Mouse (Mus musculus): Measurements from ENCODE around the gene Syngr1. TPM values are rescaled to one million over a fixed set of nuclear protein-coding genes. Genes with fewer than 3 reads are reported as not detected.

The Syngr1 gene
- polyA plus RNA-seq, 1 experiment from 2014 or later = 16.0 TPM

DNA sequence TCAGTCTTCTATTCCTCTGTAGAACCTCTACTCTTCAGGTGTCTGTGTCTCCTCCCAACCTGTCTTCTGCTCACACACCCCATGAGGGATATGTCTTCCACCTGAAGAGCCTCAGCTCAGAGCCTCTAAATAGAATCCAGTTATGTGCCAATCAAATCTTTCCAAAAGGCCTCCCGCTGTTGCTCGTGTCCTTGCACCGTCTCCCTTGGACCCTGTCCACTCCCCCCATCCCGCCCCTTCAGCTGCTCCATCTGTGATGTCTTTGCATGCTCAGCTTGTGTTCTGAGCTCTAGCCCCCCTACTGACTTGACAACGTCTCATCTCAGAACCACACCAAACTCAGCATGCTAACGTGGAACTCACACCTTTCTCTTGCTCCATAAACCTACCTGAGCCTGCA lies 40.3 kb downstream of the Syngr1 start:
- WGBS = 78% methylated on average over 6 of the region's 6 CpGs
- Histone ChIP-seq H3K4me2 (ENCODE audit: low read depth, low read length) (no peak overlapping the region), H3K36me3 (ENCODE audit: control insufficient read depth, insufficient read depth, low read length) (no peaks in the 10 kb centered on the region), H3K9me3 (ENCODE audit: control insufficient read depth, low read length) (no peaks in the 10 kb centered on the region), H3K9ac (ENCODE audit: low read depth, low read length) (no peak overlapping the region), H3K4me1 (ENCODE audit: control insufficient read depth, insufficient read depth, low read length) (peaks cover 15% of the 10 kb centered on the region), H3K27me3 (replicated peaks; ENCODE audit: control insufficient read depth, insufficient read depth, low read length) (no peaks in the 10 kb centered on the region), H3K4me3 (ENCODE audit: low read length) (no peak overlapping the region), H3K27ac (ENCODE audit: low read length) (no peak overlapping the region)
- no peak for ATAC-seq

DNA sequence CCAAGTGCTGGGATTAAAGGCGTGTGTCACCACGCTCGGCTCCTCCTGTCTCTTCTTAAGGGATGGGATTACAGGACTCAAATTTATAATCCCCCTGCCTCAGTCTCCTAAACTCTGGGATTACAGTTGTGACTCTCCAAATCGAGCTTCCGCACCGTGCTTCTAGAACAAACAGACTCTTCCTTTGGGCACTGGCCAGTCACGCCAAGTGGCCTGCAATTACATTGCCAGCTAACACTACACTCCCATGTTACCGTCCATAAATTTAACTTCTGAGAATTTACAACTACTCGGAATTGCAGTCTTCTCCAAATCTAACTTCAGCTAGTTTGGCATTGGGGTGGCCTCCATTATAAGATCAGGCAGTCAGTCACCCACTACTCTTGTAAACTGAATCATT lies 41.3 kb downstream of the Syngr1 start:
- Histone ChIP-seq H3K27me3 (replicated peaks; ENCODE audit: control insufficient read depth, insufficient read depth, low read length) (no peaks in the 10 kb centered on the region), H3K9ac (ENCODE audit: low read depth, low read length) (no peak overlapping the region; the same call in 1 of the 2 replicates), H3K4me1 (ENCODE audit: control insufficient read depth, insufficient read depth, low read length) (peaks cover 19% of the 10 kb centered on the region), H3K4me2 (ENCODE audit: low read depth, low read length) (peak overlapping the region; percentile 82), H3K4me3 (ENCODE audit: low read length) (peak overlapping the region; percentile 71), H3K27ac (ENCODE audit: low read length) (no peak overlapping the region), H3K9me3 (ENCODE audit: control insufficient read depth, low read length) (no peaks in the 10 kb centered on the region), H3K36me3 (ENCODE audit: control insufficient read depth, insufficient read depth, low read length) (peaks cover 3% of the 10 kb centered on the region; the same call in 1 of the 2 replicates)
- ATAC-seq = no peak
- WGBS = 75% methylated on average over 9 of the region's 9 CpGs

DNA sequence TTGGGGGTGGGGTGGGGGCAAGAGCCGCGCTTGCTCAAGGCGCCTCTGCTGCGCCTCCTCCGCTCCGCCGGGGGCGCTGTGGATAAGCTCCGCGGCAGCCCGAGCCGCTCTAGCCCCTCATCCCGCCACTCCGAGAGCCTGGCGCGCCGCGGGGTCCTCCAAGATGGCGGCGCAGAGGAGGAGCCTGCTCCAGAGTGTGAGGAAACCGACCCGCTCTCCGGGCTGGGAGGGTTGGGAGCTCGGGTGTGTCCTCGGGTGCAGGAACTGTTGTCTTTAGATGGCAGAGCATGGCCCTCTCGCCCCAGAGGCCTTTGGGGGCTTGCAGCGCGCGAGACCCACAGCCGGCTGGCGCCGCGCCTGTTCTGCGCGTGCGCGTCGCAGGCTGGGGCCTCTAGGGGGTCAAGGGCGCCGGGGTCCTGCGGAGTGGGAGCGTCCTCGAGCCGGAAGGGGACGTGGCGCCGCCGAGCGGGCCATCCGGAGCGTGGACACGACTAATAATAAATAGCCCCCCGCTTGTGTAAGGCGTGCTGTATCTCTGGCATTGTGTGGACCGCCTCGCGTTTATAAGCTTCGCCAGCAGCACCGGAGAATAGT lies 42.0 kb downstream of the Syngr1 start, which contains the start of gene Tab1:
Gene Tab1 (plus strand): TSS at position 135 of the 594 bp plus-strand sequence.
- Histone ChIP-seq H3K36me3 (ENCODE audit: control insufficient read depth, insufficient read depth, low read length) (peaks cover 3% of the 10 kb centered on the region; the same call in 1 of the 2 replicates), H3K9ac (ENCODE audit: low read depth, low read length) (peak within 1 kb of the TSS; percentile 91), H3K4me1 (ENCODE audit: control insufficient read depth, insufficient read depth, low read length) (peaks cover 25% of the 10 kb centered on the region), H3K4me2 (ENCODE audit: low read depth, low read length) (peak within 1 kb of the TSS; percentile 82), H3K27ac (ENCODE audit: low read length) (peak within 1 kb of the TSS; percentile 99), H3K4me3 (ENCODE audit: low read length) (peak within 1 kb of the TSS; percentile 71), H3K9me3 (ENCODE audit: control insufficient read depth, low read length) (no peaks in the 10 kb centered on the region), H3K27me3 (replicated peaks; ENCODE audit: control insufficient read depth, insufficient read depth, low read length) (no peaks in the 10 kb centered on the region)
- peak; percentile 93 for ATAC-seq
- under 1% methylated on average over 57 of the region's 59 CpGs for WGBS

DNA sequence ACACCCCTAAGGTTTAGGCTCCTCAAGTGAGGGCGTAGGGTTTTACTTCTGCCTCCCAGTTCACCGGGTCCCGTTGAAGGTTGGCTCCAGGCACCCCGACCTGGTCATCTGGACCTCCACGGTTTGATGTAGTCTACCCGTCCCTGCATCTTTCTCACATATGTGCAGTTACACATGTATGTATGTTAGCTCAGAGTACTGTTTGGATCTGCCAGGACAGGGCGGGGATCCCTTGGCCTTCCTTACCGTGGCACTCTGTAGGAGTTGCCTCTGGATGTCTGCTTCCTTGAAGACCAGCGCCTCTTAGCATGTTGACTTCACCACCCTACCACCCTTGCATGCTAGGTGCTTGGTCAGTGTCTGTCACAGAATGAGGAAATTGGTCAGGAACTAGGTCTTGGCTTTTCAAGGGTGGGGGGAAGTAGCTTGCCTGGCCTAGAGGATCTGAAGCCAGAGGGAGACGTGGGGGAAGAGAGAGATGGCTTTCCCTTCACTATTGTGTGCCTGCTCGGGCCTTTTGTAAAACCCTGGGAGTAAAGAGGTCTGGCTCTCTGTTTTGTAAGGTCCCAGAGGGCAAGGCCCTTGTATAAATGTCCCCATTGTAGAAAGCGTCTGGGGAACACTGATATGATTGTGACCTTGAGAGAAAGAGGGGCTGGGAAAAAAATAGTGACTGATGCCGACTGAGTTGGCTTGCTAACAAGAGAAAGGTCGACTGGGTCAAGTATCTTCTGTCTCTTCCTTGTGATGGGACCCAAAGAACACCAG lies 42.7 kb downstream of the Syngr1 start:
- peak; percentile 25 for ATAC-seq

DNA sequence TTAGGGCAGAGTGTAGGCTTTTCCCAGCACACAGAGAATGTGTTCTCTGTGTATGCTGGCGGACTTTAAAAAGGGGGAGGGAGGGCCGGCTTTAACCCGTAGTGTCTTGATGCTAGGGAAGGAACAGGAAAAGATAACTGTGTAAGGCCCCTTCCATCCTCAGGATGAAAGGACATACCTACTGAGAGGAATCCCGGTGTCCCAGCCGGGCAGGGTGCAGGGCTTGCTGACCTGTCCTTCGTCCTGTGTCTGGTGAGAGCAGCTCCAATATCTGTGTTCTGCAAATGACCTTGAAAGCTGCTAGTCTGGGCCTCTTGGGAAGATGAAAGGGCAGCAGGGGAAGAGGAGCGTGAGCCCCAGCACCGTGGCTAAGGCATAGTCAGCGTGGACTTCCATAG lies 43.3 kb downstream of the Syngr1 start:
- Histone ChIP-seq H3K9me3 (ENCODE audit: control insufficient read depth, low read length) (no peaks in the 10 kb centered on the region), H3K9ac (ENCODE audit: low read depth, low read length) (peak overlapping the region; percentile 91), H3K4me2 (ENCODE audit: low read depth, low read length) (peak overlapping the region; percentile 82), H3K36me3 (ENCODE audit: control insufficient read depth, insufficient read depth, low read length) (peaks cover 3% of the 10 kb centered on the region; the same call in 1 of the 2 replicates), H3K4me3 (ENCODE audit: low read length) (peak overlapping the region; percentile 71), H3K27ac (ENCODE audit: low read length) (peak overlapping the region; percentile 99), H3K4me1 (ENCODE audit: control insufficient read depth, insufficient read depth, low read length) (peaks cover 36% of the 10 kb centered on the region), H3K27me3 (replicated peaks; ENCODE audit: control insufficient read depth, insufficient read depth, low read length) (no peaks in the 10 kb centered on the region)
- no peak for ATAC-seq
- 42% methylated on average over 9 of the region's 9 CpGs for WGBS

More for the DNA sequence above, 42.7 kb downstream of the Syngr1 start:
- Histone ChIP-seq H3K9ac (ENCODE audit: low read depth, low read length) (peak overlapping the region; percentile 91), H3K27ac (ENCODE audit: low read length) (peak overlapping the region; percentile 99), H3K36me3 (ENCODE audit: control insufficient read depth, insufficient read depth, low read length) (peaks cover 3% of the 10 kb centered on the region; the same call in 1 of the 2 replicates), H3K4me2 (ENCODE audit: low read depth, low read length) (peak overlapping the region; percentile 82), H3K4me1 (ENCODE audit: control insufficient read depth, insufficient read depth, low read length) (peaks cover 31% of the 10 kb centered on the region), H3K27me3 (replicated peaks; ENCODE audit: control insufficient read depth, insufficient read depth, low read length) (no peaks in the 10 kb centered on the region), H3K9me3 (ENCODE audit: control insufficient read depth, low read length) (no peaks in the 10 kb centered on the region), H3K4me3 (ENCODE audit: low read length) (peak overlapping the region; percentile 71)
- WGBS = 8% methylated on average over 14 of the region's 14 CpGs

DNA sequence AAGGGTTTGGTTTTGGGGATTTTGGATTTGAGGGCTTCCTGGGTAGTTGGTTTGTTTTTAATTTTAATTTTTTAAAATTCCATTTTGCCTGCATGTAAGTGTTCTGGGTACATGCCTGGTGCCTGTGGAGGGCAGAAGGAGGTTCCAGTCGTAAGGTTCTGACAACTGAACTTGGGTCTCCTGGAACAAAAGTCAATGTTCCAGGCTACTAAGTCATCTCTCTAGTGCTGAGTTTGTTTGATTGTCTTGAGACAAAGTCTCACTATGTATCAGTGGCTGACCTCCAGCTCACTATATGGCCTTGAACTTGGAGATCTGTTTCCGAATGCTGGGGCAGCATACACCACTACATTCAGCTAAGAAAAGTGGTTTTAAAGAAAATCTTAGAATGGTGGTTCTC lies 44.4 kb downstream of the Syngr1 start:
- ATAC-seq = no peak
- no peak overlapping the region for H3K4me3 ChIP-seq (ENCODE audit: low read length)
- no peaks in the 10 kb centered on the region for H3K9me3 ChIP-seq (ENCODE audit: control insufficient read depth, low read length)
- no peaks in the 10 kb centered on the region for H3K27me3 ChIP-seq (replicated peaks; ENCODE audit: control insufficient read depth, insufficient read depth, low read length)
- 81% methylated on average over 2 of the region's 2 CpGs for WGBS
- 0 out of 2 replicates have a peak overlapping the region, but pooled peaks have one; percentile 30 for H3K27ac ChIP-seq (ENCODE audit: low read length)
- H3K4me1 ChIP-seq (ENCODE audit: control insufficient read depth, insufficient read depth, low read length) = peaks cover 36% of the 10 kb centered on the region
- no peak overlapping the region for H3K4me2 ChIP-seq (ENCODE audit: low read depth, low read length)
- no peak overlapping the region for H3K9ac ChIP-seq (ENCODE audit: low read depth, low read length)
- peaks cover 3% of the 10 kb centered on the region; the same call in 1 of the 2 replicates for H3K36me3 ChIP-seq (ENCODE audit: control insufficient read depth, insufficient read depth, low read length)

DNA sequence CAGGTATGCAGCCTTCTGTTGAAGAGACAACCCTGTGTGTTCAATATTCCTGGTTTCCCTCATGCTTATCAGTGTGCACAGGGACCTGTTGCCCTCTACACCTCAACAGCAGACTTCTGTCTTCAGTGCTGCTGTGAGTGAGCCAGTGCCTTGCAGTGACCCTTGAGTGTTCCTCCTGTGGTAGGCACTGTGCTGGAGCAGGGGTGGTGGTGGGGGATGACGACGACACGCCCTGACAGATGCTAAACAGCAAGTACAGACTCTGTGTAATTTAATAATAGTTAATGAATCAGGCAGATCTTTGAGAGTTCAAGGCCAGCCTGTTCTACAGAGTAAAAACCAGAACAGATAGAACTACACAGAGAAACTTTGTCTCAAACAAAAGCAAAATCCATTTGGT lies 45.5 kb downstream of the Syngr1 start:
- H3K4me2 ChIP-seq (ENCODE audit: low read depth, low read length) = no peak overlapping the region
- no peaks in the 10 kb centered on the region for H3K27me3 ChIP-seq (replicated peaks; ENCODE audit: control insufficient read depth, insufficient read depth, low read length)
- no peak overlapping the region for H3K4me3 ChIP-seq (ENCODE audit: low read length)
- H3K4me1 ChIP-seq (ENCODE audit: control insufficient read depth, insufficient read depth, low read length) = peaks cover 36% of the 10 kb centered on the region
- peak overlapping the region; percentile 50; the same call in 1 of the 2 replicates for H3K27ac ChIP-seq (ENCODE audit: low read length)
- ATAC-seq = no peak
- H3K36me3 ChIP-seq (ENCODE audit: control insufficient read depth, insufficient read depth, low read length) = peaks cover 3% of the 10 kb centered on the region; the same call in 1 of the 2 replicates
- H3K9me3 ChIP-seq (ENCODE audit: control insufficient read depth, low read length) = no peaks in the 10 kb centered on the region
- WGBS = 81% methylated on average over 3 of the region's 3 CpGs
- H3K9ac ChIP-seq (ENCODE audit: low read depth, low read length) = peak overlapping the region; percentile 12; the same call in 1 of the 2 replicates

DNA sequence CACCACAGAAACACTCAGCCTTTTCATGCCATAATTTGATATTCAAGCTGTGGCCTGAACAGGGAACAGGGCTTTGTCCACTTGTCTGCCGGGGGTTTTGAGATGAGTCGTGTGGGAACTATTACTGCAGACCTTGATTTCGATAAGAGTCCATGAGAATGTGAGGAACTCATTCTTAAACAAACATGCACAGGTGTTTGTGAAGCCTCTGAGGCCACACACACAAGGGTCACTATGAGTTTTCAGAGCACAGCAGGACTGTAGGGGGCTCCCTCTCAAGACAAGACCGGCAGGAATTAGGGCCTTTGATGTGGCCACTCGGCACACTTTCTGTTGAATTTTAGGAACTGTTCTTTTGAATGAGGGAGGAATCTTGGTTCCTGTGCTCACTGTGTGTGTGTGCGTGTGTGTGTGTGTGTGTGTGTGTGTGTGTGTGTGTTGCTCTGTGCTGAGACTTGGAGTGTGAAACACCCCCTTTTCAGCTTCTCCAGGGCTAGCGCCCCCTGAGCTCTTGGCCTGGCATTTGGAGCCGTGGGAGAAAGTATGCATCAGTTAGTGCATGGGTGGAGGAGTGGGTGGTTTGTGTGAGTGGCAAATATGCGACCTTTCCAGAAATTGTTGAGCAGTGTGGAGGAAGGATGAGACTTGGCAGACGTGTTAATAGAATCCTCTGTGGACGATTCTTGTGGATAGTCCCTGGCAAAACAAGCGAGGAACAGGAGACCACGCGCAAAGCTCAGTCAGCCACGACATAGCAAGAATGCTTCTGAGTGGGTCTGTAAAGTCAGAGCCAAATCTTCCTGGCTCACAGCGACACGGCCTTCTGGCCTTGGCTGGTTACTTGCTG lies 47.0 kb downstream of the Syngr1 start:
- no peak for ATAC-seq
- Histone ChIP-seq H3K4me1 (ENCODE audit: control insufficient read depth, insufficient read depth, low read length) (peaks cover 36% of the 10 kb centered on the region), H3K9ac (ENCODE audit: low read depth, low read length) (0 out of 2 replicates have a peak overlapping the region, but pooled peaks have one; percentile 7), H3K27ac (ENCODE audit: low read length) (peak overlapping the region; percentile 14; the same call in 1 of the 2 replicates), H3K4me3 (ENCODE audit: low read length) (no peak overlapping the region), H3K4me2 (ENCODE audit: low read depth, low read length) (no peak overlapping the region), H3K9me3 (ENCODE audit: control insufficient read depth, low read length) (no peaks in the 10 kb centered on the region), H3K36me3 (ENCODE audit: control insufficient read depth, insufficient read depth, low read length) (peaks cover 8% of the 10 kb centered on the region), H3K27me3 (replicated peaks; ENCODE audit: control insufficient read depth, insufficient read depth, low read length) (no peaks in the 10 kb centered on the region)
- WGBS = 63% methylated on average over 17 of the region's 17 CpGs
